Mouse (Mus musculus) intestine, embryonic 15.5 days (tissue): ENCODE results near the gene Atxn3. TPM values are rescaled to one million over a fixed set of nuclear protein-coding genes. Genes with fewer than 3 reads are reported as not detected.
"Not testable (repeated sequence)": the region's sequence is repeated elsewhere in the genome, so short reads cannot be mapped to it uniquely, and the experiment has no call there.

Experiments
- ATAC-seq: fragments of 200-750 bp; cut with Nextera tagmentation; 2 replicates; pipeline ENCODE4 v1.8.0; 2017; ENCODE audit warnings: moderate TSS enrichment, moderate library complexity
- H3K27ac ChIP-seq: fragments of 300-500 bp; sonication (generic); 2 replicates; pipeline ENCODE4 v1.5.1; 2015; ENCODE audit warnings: mild to moderate bottlenecking, inconsistent platforms
- H3K27me3 ChIP-seq: fragments of 300-500 bp; sonication (generic); replicated peaks from 2 replicates; pipeline ENCODE4 v1.6.1; 2015; ENCODE audit warnings: inconsistent platforms
- H3K36me3 ChIP-seq: fragments of 300-500 bp; sonication (generic); 2 replicates; pipeline ENCODE4 v1.6.1; 2015; ENCODE audit warnings: inconsistent platforms
- H3K4me1 ChIP-seq: fragments of 300-500 bp; sonication (generic); replicated peaks from 2 replicates; pipeline ENCODE4 v1.6.1; 2015; ENCODE audit warnings: inconsistent platforms
- H3K4me2 ChIP-seq: fragments of 300-500 bp; sonication (generic); replicated peaks from 2 replicates; pipeline ENCODE4 v1.6.1; 2015; ENCODE audit warnings: mild to moderate bottlenecking, inconsistent platforms
- H3K4me3 ChIP-seq: fragments of 300-500 bp; sonication (generic); replicated peaks from 2 replicates; pipeline ENCODE4 v1.5.1; 2015; ENCODE audit warnings: inconsistent platforms
- H3K9ac ChIP-seq: fragments of 300-500 bp; sonication (generic); 2 replicates; pipeline ENCODE4 v1.6.1; 2015; ENCODE audit warnings: inconsistent platforms
- H3K9me3 ChIP-seq: fragments of 300-500 bp; sonication (generic); 2 replicates; pipeline ENCODE4 v1.6.1; 2016; ENCODE audit warnings: inconsistent platforms
- WGBS: fragments of 180-500 bp; shearing (Covaris S2); methylation state at CpG from one replicate; pipeline ENCODE4 v1.1.7; 2015; 5-methylcytosine and 5-hydroxymethylcytosine counted together
- polyA plus RNA-seq: library from polyadenylated mRNA; unstranded; fragments of >200 nt; fragmentation: Nextera tagmentation; extraction: Ambion mirVana; gene quantifications from 2 replicates; pipeline ENCODE4 v1.2.1, GENCODE M21; 2015

The Atxn3 gene
- polyA plus RNA-seq, 1 experiment from 2014 or later: 16.4 TPM

DNA sequence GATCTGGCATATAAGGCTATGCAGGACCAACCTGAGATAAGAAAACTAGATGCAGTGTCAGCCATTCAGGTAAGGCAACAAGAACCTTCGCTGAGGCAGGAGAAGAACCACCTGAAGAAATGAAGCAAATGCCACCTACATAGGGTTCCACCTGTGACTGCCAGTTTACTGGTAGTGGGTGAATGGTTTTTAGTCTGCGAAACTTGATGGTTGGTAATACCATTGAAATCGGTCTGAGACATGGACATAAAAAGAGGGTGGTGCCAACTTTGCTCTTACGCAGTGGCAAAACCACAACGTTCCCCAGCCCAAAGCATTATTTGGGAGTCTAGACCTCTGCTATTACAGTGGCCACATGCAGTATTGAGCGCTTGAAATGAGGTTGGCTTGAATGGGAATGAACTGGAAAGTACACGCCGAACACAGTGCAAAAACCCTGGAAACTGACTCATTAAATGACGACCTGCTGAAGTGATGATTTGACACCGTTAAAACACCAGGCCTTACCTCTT, 19.4 kb upstream of the Atxn3 start:
- no peaks in the 10 kb centered on the region for H3K36me3 ChIP-seq
- no peak overlapping the region for H3K27ac ChIP-seq
- H3K4me2 ChIP-seq: peak overlapping the region; percentile 63
- 90% methylated on average over 10 of the region's 10 CpGs for WGBS
- H3K9ac ChIP-seq: no peak overlapping the region
- H3K4me3 ChIP-seq: no peak overlapping the region
- H3K27me3 ChIP-seq: no peaks in the 10 kb centered on the region
- H3K4me1 ChIP-seq: peaks cover 9% of the 10 kb centered on the region
- no peaks in the 10 kb centered on the region for H3K9me3 ChIP-seq
- ATAC-seq: no peak

DNA sequence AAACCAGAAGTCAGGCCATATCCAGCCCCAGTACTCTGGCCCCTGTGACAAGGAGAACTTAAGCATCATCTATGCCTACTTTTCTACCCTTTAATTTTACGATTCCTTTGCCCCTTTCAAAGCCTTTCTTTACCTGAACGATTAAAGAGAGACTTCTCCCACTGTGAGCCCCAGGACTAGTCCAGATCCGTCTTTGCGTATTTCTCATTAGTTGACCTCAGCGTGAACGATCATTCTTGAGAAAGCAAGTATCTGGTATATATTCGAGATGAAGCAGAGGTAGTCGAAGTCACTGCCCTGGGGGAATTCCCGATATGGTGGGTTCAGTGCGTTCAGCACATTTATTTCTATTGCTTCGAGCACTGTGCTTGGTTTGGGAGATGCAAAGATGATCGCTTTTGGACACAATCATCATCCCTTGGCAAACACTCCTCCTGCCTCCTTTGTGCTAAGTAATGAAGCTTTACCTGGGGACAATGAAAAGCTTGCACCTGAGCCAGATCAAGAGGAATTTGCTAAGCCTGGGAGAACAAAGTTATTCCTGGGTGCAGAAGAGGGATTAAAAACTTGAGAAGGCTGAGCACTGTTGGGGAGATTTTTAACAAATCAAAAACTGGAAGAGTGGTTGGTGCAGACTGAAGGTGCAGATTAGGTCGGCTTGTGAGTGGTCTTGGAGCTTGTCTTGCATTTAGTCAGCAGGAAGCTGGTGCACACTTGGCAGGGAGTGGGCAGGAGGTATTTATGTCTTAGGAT, 18.8 kb upstream of the Atxn3 start:
- H3K4me1 ChIP-seq: peaks cover 9% of the 10 kb centered on the region

DNA sequence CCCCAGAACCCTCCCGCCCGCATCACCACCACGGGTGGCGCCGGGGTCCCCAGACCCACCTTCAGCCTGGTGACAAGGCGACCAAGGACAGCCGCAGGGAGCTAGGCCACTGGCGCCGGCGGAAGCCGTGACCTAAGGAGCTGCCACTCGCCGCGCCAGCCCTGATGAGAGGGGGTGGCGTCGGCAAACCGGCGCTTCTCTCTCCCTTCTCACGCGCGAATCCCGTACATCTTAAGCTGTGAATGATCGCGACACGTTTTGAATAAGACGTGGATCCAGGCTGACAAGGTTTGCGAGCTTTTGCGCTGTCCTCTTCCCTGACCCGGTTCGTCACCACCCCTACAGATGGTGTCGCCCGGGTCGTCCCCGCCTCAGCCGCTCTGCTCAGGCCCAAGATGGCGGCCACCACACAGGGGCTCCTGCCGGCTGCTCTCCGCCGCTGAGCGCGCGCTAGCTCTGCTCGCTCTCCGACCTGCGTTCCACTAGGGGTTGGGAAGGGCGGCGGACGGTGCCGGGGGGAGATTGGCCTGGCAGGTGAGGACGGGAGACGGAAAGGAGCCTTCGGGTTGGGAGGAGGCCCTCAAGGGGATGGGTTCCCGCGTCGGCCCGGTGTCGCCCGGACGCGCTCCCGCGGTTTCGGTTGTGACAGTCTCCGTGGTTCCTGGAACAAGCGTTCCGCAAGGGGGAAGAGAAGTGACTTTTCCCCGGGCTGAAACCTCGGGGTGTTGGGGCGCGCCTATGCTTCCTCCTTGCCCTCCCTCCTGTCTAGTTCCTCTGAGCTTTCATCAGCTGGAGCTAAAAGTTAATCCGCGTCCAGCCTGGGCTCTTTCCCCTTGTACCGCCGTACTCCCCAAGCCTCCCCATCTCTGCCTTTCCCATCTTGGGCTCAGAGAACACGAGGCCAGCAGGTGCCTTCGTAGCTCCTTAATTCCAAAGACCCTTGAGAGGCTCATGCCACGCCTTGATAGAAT, 17.8 kb upstream of the Atxn3 start, which contains the start of gene Cpsf2:
TSS of gene Cpsf2 (plus strand) at position 388 of the 971 bp plus-strand sequence.
- no peaks in the 10 kb centered on the region for H3K9me3 ChIP-seq
- H3K4me1 ChIP-seq: peaks cover 9% of the 10 kb centered on the region
- H3K27ac ChIP-seq: peak within 1 kb of the TSS; percentile 95
- H3K9ac ChIP-seq: peak within 1 kb of the TSS; percentile 92
- under 1% methylated on average over 77 of the region's 77 CpGs for WGBS
- H3K27me3 ChIP-seq: no peaks in the 10 kb centered on the region
- peak; percentile 98 for ATAC-seq
- H3K4me2 ChIP-seq: peak within 1 kb of the TSS; percentile 63
- no peaks in the 10 kb centered on the region for H3K36me3 ChIP-seq
- H3K4me3 ChIP-seq: peak within 1 kb of the TSS; percentile 90

More for the DNA sequence above, 18.8 kb upstream of the Atxn3 start:
- Histone ChIP-seq H3K36me3 (no peaks in the 10 kb centered on the region), H3K27ac (peak overlapping the region; percentile 95), H3K9ac (peak overlapping the region; percentile 92), H3K4me2 (peak overlapping the region; percentile 63), H3K4me3 (peak overlapping the region; percentile 90), H3K9me3 (no peaks in the 10 kb centered on the region), H3K27me3 (no peaks in the 10 kb centered on the region)
- 21% methylated on average over 13 of the region's 13 CpGs for WGBS
- ATAC-seq: no peak; the same call in 1 of the 2 replicates

DNA sequence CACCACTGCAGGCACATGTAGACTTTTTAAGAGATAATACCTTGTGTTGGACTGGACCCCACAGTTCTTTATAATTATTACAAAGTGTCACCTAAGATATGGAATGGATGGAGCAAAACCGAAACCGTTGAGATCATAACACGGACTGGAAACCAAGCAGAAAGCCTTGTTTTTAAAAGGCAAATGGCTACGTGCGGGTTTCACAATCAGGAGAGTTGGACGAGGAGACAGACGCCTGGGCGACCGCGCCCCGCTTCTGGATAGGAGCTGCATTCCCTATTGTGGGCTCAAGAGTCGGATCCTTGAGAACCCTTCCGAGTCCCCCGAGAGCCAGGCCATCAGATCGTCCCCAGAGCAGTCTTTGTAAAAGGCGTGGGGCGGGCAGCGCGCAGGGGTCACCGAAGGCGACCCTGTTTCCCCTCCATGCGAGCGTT, 17.1 kb upstream of the Atxn3 start:
- Histone ChIP-seq H3K9me3 (no peaks in the 10 kb centered on the region), H3K9ac (peak overlapping the region; percentile 92), H3K4me1 (peaks cover 9% of the 10 kb centered on the region), H3K27ac (peak overlapping the region; percentile 95), H3K36me3 (no peaks in the 10 kb centered on the region), H3K27me3 (no peaks in the 10 kb centered on the region), H3K4me3 (peak overlapping the region; percentile 90), H3K4me2 (peak overlapping the region; percentile 63)
- under 1% methylated on average over 23 of the region's 23 CpGs for WGBS
- ATAC-seq: peak; percentile 65

DNA sequence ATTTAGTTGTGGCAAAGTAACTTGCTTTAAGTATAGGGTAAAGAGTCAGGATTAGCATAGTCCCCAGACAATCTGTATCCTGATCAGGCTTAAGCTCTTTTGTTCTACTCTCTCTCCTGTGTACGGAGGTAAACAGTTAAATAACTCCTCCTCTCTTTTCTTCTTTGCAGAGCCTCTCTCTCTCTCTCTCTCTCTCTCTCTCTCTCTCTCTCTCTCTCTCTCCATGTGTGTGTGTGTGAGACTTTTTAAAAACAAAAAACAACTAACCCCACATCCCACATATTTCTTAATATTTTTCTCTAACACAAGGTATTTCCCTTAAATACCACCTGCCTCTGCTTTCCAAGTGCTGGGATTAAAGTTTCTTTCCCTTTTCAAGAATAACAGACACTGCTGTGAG, 16.5 kb upstream of the Atxn3 start:
- Histone ChIP-seq H3K4me3 (peak overlapping the region; percentile 90), H3K9me3 (no peaks in the 10 kb centered on the region), H3K4me2 (peak overlapping the region; percentile 63), H3K4me1 (peaks cover 9% of the 10 kb centered on the region), H3K27ac (no peak overlapping the region), H3K9ac (peak overlapping the region; percentile 92), H3K27me3 (no peaks in the 10 kb centered on the region), H3K36me3 (no peaks in the 10 kb centered on the region)
- WGBS: 0% methylated on average over 1 of the region's 1 CpGs
- no peak for ATAC-seq

DNA sequence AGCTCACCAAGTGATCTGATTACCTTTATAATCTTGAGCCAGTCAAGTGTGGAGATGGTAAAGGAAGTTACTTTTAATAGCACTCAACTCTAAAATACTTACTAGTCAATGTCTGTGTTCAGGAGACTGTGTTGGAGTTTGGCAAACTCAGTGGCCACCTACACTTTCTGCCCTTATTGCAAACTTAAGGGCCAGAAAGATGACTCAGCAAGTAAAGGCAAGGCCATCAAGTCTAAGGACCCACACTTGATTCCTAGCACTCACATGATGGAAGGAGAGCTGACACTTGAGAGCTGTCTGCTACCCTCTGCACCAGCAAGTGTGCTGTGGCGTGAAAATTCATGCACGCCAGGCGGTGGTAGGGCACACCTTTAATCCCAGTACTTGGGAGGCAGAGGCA, 14.2 kb upstream of the Atxn3 start:
- no peak for ATAC-seq

DNA sequence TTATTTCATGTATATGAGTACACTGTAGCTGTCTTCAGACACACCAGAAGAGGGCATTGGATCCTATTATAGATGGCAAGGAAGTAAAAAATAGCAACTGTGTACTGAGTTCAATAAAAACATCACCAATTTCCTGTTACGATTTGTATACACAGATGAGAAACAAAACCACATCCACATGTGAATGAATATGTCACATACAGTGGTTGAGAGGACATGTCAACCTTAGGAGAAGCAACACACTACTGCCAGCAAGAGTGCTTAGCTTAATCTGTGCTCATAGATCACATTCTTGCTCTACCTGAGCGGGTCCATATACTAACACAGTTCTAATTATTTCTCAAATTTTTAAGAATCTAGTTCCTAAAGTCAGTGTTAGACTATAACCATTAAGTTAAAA, 13.3 kb upstream of the Atxn3 start:
- no peaks in the 10 kb centered on the region for H3K27me3 ChIP-seq
- no peak overlapping the region for H3K4me3 ChIP-seq
- no peak overlapping the region for H3K27ac ChIP-seq
- no peaks in the 10 kb centered on the region for H3K4me1 ChIP-seq
- no peak for ATAC-seq
- 91% methylated on average over 2 of the region's 2 CpGs for WGBS
- H3K36me3 ChIP-seq: no peaks in the 10 kb centered on the region
- no peaks in the 10 kb centered on the region for H3K9me3 ChIP-seq
- H3K4me2 ChIP-seq: no peak overlapping the region
- no peak overlapping the region for H3K9ac ChIP-seq

More for the DNA sequence above, 14.2 kb upstream of the Atxn3 start:
- Histone ChIP-seq H3K9ac (no peak overlapping the region), H3K4me3 (no peak overlapping the region), H3K36me3 (no peaks in the 10 kb centered on the region), H3K4me1 (peaks cover 7% of the 10 kb centered on the region), H3K4me2 (no peak overlapping the region), H3K9me3 (no peaks in the 10 kb centered on the region), H3K27me3 (no peaks in the 10 kb centered on the region), H3K27ac (no peak overlapping the region)
- 90% methylated on average over 3 of the region's 3 CpGs for WGBS

DNA sequence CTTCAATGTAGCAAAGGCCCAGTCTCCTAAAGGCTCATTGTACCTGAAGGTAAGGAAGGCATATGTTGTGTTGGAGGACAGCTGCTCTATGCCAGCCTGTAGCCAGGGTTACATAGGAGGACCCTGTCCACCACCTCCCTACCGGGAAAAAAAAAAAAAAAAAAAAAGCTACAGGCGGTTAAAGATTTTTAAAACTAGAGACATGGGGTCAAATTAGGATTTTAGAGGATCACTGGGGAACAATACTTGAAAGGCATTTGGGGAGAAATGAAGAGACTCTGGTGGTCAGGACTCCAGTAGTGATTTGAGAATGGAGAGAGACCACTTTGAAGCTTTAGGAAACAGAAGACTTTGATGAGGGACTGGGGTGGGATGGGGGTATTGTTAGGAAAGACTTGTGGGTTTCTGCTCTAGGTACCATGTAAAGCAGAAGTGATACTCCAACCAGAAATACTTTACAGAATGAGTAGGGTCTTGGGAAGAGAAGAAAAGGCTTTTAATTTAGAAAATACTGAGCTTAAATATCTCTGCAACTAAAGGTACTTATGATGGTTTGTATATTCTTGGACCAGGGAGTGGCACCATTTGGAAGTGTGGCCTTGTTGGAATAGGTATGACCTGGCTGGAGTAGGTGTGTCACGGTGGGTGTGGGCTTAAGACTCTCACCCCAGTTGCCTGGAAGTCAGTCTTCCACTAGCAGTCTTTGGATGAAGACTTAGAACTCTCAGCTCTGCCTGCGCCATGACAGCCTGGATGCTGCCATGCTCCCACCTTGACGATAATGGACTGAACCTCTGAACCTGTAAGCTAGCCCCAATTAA, 1.1 kb upstream of the Atxn3 start:
- not testable (repeated sequence) for H3K36me3 ChIP-seq, H3K27me3 ChIP-seq, ATAC-seq, H3K27ac ChIP-seq, H3K9me3 ChIP-seq, H3K9ac ChIP-seq, H3K4me1 ChIP-seq
- 0 out of 2 replicates have a peak overlapping the region, but pooled peaks have one; percentile 18 for H3K4me3 ChIP-seq
- peak overlapping the region; percentile 46 for H3K4me2 ChIP-seq
- WGBS: 86% methylated on average over 5 of the region's 5 CpGs

DNA sequence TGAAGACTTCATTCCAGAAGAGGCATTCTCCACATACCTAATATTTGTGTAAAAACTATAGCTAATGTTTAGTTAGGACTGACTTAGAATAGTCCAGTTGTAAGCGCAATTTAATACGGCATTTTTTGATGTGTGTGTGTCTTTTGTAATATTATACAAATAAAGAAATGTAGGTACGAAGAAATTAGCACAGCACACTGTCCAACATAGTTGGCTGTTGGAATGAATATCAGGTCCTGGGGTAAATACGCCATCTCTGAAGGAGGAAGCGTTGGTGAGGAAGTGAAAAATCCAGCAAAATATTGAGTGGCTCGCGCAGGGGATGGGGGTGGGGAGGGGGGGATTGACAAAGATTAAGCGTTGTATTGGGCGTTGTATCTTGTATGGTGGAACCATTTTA, 510 bp upstream of the Atxn3 start:
- Histone ChIP-seq H3K4me1 (no peaks in the 10 kb centered on the region), H3K4me3 (peak overlapping the region; percentile 18), H3K9me3 (no peaks in the 10 kb centered on the region), H3K9ac (no peak overlapping the region), H3K27ac (no peak overlapping the region), H3K36me3 (no peaks in the 10 kb centered on the region), H3K27me3 (no peaks in the 10 kb centered on the region), H3K4me2 (peak overlapping the region; percentile 46)
- 47% methylated on average over 9 of the region's 9 CpGs for WGBS
- peak; percentile 2; the same call in 1 of the 2 replicates for ATAC-seq

DNA sequence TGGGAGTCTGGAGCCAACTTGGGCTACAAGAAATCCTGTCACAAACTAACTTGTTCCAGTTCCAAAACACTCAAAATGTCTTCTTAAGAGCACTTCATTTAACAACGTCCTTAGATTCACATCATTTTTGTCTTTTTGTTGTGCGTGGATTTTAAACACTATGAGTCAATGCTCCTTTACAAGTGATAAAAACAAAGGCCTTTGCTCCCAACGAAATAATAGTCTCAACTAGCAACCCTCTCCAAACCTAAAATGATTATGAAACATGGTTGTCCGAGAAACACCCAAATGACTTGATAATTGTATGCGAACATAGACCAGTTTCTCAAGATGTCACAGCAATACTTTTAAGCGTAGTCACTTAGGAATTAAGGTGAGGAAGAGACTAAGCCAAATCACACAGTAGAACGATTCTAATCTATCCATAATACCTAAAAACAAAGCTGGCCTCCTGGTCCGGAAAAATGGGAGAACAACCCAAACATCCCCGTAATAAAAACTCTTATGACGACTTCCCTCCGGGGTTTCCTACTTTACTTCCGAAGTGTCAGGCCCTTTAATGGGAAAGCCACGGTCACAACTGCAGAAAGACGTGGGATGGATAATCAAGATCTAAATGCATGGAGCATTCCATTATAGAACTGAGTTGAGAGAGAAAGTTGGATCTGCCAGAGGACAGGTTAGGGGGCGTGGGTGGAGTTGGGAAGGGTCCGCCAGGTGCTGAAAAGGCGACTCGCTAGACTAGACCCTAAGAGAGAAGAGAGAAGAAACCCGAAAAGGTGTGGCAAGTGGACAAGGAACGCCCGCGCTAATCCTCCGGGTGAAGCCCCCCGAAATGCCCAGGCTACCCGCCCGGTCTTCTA, 736 bp downstream of the Atxn3 start:
- 11% methylated on average over 26 of the region's 26 CpGs for WGBS
- ATAC-seq: no peak
- Histone ChIP-seq H3K27me3 (no peaks in the 10 kb centered on the region), H3K4me1 (no peaks in the 10 kb centered on the region), H3K9me3 (no peaks in the 10 kb centered on the region), H3K4me2 (peak overlapping the region; percentile 67), H3K9ac (peak overlapping the region; percentile 88), H3K27ac (peak overlapping the region; percentile 56; the same call in 1 of the 2 replicates), H3K4me3 (peak overlapping the region; percentile 87), H3K36me3 (no peaks in the 10 kb centered on the region)

DNA sequence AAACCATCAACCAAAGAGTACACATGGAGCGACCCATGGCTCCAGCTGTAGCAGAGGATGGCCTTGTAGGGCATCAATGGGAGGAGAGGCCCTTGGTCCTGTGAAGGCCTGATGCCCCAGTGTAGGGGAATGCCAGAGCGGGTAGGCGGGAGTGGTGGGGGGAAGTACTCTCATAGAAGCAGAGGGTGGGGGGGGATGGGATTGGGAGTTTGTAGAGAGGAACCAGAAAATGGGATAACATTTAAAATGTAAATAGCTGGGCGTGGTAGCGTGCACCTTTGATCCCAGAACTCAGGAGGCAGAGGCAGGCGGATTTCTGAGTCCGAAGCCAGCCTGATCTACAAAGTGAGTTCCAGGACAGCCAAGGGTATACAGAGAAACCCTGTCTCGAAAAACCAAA, 2.2 kb downstream of the Atxn3 start:
- H3K4me3 ChIP-seq, H3K27me3 ChIP-seq, H3K9me3 ChIP-seq, H3K9ac ChIP-seq, H3K36me3 ChIP-seq, H3K4me1 ChIP-seq, ATAC-seq, H3K27ac ChIP-seq, H3K4me2 ChIP-seq: not testable (repeated sequence)
- 96% methylated on average over 8 of the region's 8 CpGs for WGBS
